Mouse (Mus musculus): ENCODE results near the gene Gpx3.
"Not testable (repeated sequence)": the region's sequence is repeated elsewhere in the genome, so short reads cannot be mapped to it uniquely, and the experiment has no call there.

The Gpx3 gene

DNA sequence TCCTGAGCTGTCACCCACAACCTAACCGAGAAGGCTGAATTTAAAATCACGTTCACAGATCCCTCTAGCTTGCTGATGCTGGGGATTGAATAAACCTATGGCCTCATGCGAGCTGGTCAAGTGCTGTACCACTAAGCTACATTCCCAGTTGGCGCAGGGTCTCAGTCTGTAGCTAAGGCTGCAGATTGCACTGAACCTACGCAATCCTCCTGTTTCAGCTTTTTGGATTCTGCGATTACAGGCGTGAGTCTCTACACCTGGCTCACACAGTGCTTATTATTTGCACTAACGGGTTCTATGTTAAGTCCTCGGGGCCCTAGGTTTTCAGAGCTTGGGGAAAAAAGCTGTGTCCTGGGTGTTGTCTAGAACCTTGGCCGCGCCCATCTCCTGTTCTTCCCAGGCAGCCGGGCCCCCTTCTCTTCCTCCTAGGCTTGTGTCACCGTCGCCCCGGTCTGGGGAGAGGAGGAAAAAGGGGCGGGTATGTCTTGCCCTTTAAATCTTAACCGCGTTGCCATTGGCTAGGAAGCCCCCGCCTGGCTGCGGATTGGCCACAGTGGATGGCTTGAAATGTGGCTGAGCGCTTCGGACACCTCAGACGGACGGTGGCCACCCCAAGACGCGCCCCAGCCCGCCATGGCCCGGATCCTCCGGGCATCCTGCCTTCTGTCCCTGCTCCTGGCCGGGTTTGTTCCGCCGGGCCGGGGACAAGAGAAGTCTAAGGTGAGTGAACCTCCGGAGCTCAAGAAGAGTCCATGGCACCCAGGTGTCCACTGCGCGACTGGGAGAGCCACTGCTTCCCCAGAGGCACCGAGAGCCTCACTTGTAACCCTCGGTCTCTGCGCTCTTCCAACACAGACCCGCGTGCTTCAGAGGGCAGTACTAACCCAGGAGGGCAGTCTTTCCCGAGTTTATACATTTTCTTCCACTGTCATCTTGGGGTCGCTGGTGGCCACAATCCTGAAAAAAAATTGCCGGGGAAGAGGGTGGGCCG lies at the start of gene Gpx3:
Gpx3 (plus strand) TSS at position 121 of the 991 bp plus-strand sequence.
- no peak for DNase-seq (ENCODE audit: low spot score in 2 of 2)

DNA sequence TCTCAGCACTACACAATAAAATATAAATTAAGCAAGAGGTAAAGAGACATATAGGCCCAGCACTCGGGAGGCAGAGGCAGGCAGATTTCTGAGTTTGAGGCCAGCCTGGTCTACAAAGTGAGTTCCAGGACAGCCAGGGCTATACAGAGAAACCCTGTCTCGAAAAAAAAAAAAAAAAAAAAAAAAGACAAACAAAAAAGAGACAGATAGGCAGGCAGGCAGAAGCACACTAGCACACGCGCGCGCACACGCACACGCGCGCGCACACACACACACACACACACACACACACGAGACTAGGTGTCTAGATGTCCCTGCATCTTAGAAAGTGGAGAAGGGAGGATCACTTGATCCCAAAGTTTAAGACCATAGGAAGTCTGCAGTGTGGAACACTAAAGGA lies 43.4 kb upstream of the Gpx3 start:
- DNase-seq (ENCODE audit: low spot score in 2 of 2): not testable (repeated sequence)

DNA sequence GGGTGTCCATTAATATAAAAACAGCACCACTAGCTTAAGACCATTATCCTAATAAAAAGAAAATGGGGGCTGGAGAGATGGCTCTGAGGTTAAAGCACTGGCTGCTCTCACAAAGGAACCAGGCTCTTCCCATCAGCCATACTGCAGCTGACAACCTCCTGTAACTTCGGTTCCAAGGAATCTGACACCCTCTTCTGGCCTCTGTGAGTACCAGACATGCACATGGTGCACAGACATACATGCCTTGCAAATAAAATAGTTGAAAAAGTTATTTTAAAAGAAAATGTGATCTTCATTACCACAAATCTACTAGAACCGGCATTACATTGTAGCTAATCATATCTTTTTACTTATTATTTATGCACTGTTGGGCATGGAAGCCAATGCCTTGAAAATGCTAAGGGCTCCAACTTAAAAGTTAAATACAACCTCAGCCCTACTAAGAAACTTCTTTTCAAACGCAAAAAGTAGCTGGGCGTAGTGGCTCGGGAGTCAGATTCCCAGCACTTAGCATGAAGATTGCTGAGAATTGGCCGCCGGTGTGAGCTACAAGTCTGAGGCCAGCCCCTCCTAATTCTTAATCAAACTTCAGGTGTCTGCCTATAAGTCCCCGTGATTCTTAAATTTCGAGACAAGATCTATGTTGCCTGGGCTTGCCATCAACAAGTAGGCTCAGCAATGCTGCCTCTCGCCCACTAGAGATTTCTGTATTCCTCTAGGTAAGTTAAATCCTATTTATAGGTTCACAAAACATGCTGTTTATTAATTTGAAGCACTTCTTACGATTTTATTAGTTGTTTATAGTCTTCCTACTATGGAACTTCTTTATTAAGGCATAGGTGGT lies 42.7 kb upstream of the Gpx3 start:
- peak in 1 of 2 experiments; percentile 13 for DNase-seq (ENCODE audit: low spot score in 2 of 2)

DNA sequence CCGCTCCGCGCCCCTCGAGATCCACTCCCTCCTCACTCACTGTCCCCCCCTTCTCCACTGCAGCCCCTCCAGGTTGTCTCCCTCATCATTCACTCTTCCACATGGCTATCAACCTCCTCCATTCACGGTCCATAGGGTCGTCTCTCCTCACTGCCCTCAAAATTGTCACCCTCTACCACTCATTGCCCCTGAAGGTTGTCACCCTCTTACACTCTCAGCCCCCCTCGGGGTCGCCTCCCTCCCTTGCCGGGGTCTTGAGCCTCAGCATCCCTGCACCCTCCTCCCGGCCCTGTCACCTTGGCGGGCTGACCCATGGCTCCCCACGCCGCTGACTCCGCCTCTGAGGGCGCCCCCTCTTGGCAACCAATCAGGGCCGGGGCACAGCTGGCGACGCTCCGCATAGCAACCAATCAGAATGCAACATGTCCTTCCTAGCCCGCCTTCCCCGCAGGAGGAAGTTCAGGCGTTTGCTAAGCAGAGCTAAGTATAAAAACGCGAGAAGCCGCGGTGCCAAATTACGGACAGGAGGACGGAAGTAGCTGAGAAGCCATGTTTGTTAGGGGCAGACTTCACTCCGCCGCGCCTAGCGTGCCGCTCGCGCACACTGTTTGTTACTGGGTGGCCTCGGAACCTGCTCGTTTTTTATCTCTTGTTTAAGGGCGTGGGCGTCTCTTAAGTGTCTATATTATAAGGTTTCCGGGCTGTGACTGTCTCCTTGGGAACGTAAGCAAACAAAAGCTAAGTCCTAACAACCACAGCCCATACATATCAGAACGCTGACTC lies 41.8 kb upstream of the Gpx3 start, which contains the start of gene Lyrm7:
Lyrm7 (minus strand) TSS at position 661 of the 783 bp plus-strand sequence.
- DNase-seq (ENCODE audit: low spot score in 2 of 2): peak; percentile 96 to 97

DNA sequence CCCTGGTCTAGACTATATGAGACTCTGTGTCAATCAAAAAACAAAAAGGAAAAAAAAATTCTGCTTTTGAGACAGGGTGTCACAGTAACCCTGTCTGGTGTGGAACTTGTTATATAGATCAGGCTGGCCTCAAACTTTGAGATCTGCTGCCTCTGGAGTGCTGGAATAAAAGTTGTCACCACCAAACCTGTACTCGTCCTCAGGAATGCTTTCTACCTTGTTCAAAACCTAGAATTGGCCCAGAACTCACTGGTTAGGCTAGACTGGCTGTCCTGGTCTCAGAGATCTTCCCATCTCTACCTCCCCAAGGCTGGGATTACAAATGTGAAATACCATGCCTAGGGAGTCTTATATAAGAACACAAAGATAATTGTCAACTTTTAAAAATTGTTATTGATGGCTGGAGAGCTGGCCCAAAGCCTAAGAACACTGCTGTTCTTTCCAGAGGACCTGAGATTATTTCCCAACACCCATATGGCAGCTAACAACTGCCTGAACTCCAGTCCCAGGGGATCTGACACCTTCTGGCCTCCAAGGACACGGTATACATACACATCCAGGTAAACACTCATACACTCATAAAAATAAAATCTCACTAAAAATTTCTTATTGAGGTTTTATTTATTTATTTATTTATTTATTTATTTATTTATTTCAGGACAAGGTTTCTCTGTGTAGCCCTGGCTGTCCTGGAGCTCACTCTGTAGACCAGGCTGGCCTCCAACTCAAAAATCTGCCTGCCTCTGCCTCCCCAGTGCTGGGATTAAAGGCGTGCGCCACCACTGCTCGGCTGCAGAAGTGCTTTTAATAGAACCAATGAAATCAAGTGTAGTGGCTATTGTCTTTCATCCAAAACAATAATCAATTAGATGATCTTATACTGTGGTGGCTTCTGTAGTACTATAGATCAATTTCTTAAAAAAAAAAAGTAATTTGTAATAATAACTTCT lies 40.5 kb upstream of the Gpx3 start:
- DNase-seq (ENCODE audit: low spot score in 2 of 2): no peak

DNA sequence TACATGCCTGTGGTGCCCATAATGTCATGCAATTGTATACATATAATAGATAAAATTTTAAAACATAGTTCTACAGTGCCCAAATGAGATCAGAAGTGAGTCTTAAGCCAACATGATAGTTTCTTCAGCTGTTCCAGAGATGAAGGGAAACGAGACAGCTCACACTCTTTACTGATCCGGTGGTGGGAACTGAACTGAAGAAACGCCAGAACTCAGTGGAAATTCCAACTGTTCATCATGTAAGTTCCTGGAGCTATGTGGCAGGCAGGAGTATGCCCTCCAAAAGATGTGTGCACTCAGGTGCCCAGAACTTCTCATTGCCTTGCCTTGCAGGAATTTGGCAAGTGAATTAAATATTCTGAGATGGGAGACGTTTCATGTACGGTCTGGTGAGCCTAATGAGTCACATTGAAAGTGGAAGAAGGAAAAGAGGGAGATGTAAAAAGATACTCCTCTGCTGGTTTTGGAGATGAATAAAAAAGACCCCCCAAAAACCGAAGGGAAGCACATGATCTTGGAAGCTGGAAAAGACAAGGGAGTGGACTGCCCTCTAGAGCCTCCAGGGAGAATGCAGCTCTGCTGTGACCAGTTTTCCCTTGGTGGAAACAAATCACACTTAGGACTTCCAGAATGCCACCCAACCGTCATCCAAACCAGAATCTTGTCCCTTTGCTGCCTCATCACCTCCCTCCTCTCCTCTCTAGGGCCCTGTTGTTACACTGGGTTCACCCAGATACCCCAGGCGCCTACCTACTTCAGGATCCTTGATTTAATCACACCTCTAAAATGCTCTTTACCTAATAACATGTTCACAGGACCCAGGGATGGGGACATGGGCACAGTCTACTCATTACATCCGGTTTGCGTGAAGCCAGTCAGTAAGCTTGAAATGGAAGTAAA lies 39.4 kb upstream of the Gpx3 start:
- peak in 1 of 2 experiments; percentile 35 for DNase-seq (ENCODE audit: low spot score in 2 of 2)

DNA sequence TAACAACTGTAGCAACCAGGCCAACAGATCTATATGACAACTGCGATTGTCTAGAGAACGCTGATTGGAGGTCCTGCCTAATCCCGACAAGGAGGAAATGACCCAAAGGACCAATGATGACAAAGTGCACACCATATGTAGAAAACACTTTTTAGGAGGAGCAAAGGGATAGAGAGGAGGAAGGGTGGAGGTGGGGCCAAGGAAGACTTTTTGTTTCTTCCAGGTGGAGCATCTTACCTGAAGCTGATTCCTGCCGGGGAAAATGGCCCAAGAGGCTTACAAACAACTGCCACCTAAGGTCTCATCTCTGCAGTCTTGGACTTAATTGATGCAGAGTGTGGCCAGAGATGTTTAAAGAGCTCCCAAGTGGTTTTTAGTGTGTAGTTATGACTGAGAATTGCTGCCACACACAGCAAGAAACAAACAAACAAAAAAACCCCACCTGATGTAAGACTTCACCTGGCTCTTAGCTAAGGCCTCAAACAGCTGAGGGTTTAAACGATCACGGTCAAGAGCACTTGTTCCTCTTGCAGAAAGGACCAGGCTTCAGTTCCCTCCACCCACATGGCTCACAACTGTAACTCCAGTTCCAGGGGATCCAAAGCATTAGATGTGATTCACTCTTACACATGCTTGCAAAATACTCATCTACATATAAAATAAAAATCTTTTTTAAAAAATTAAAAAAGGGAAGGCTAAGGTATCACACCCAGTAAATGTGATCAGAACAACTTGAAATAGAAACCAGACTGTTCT lies 36.7 kb upstream of the Gpx3 start:
- no peak for DNase-seq (ENCODE audit: low spot score in 2 of 2)

DNA sequence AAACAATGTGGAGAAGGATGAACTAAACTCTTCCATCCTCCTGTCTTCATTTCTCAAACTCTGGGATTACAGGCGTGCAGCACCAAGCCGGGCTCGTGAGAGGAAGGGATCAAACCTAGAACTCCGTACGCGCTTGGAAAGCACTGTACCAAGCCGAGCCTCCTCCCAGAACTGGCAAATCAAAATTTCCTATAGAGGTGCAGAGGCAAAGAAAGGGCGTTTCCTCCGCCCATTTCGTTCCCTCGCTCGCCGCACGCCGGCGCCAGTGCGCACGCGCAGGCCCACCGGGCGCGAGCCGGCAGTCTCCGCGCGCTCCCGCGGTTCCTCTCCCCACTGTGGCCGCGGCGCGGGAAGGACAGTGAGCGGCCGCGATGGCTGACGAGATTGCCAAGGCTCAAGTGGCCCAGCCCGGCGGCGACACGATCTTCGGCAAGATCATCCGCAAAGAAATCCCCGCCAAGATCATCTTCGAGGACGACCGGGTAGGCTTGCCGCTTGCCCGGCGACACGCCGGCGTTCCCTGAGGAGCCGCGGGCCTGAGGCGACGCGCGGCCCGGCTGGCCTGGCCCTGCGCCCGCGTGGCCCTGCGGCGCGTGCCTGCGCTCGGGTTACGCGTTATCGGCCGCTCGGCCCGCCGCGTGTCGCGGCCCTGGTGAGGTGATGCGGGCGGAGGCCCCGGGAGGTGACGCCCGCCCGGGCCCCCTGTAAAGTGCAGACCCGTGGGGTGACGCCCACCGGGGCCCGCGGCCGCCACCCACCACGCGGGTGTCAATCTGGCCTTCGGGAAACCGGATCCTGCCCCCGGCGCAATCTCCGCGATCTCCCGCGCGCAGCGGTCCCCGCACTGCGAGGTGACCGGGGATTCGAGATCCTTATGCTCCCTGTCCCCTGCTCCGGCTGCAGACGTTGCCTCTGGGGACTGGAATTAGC lies 35.9 kb upstream of the Gpx3 start, which contains the start of gene Hint1:
Hint1 (plus strand) TSS at position 265 of the 930 bp plus-strand sequence.
- DNase-seq (ENCODE audit: low spot score in 2 of 2): peak; percentile 85 to 88

DNA sequence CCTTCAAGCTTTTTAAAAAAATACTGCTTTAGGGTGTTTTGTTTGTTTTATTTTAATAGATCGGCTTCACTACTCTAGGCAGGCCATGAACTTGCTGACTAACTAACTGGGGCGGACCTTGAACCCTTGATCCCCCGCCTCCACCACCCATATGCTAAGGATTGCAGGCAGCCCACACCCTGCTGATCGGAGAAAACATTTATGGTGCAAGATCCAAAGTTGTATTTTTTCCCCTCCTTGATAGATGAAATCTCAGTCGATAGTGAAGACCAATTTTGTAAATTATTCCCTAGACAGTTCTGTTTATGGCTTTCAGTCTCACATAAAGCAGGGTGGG lies 35.2 kb upstream of the Gpx3 start:
- DNase-seq (ENCODE audit: low spot score in 2 of 2): no peak

DNA sequence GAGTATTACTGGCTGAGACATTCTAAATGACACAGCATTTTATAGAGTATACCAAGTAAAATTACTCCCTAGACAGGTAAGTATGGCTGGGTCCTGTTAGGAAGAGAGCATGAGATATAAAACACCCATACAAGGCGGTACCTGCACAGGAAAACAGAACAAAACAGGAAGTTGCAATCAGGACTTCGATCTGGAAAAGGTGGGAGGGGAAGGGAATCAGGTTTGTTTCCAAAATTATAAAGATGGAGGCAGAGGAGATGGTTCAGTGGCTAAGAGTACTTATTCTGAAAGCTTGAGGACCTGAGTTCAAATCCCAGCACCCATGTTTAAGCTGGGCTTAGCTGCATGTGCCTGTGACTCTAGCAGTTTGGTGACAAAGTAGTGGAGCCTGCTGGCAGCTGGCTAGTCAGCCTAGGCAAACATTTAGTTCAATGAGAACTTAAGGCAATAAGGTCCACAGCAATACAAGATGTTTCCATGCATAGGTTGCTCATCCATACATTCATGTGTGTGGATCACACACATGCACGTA lies 34.3 kb upstream of the Gpx3 start:
- no peak for DNase-seq (ENCODE audit: low spot score in 2 of 2)

DNA sequence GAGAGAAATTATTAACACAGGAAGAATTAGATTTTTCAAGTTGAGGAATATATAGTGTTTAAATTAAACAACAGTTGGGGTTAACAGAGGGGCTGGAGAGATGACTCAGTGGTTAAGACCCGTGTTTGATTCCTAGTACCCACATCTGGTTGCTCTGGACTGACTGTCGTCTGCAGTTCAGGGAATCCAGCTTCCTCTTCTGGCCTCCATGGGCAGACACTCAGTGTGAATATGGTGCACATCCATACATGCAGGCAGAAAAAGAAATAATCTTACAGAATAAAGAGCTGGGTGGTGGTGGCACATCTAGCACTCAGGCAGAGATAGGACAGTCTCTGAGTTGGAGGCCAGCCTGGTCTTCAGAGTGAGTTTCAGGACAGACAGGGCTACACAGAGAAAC lies 33.8 kb upstream of the Gpx3 start:
- DNase-seq (ENCODE audit: low spot score in 2 of 2): no peak

DNA sequence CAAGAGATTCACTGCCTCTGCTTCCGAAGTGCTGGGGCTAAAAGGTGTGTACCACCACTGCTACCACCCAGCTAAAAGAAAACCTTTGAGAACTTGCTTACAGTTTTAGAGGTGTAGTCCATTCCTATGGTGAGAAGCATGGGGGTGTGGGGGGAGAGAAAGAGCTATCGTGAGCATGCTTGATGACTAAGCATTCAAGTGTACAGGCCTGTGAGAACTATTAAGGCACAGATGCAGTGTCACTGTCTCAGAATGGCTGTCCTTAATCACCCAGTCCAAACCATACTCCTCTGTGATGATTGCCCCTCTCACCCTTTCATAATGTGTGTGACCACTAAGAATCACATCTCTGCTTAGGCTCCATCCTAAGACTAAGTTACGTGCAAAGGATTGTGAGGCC lies 32.9 kb upstream of the Gpx3 start:
- no peak for DNase-seq (ENCODE audit: low spot score in 2 of 2)

DNA sequence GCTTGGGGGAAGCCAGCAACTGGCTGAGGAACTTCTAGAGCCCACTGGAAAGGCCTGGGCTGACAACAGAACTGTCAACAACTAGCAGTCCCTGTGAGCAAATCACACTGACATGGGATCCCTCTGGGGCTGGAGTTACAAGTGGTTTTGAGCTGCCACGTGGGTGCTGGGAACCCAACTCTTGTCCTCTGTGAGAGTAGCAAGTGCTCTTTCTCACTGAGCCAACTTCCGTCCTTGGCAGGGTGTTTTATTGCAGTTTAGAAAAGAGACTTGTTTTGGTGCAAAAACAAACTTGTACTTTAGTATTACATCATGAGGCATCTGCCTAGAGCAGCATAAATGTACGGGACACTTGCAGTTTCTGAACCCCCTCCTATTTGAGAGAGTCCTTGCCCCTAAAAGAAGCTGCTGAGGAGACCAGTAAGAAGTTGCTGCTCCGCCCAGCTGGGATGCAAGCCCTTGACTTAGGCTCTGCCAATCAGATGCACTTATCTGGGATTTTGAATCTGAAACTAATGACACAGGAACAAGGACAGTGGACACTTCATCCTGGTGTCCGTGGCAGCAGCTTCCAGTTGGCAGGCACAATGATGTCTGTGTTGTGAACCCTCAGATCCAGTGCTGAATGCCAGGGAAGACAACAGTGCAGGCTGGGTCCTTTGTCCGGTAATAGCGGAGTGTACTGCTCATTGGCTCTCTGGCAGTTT lies 30.3 kb upstream of the Gpx3 start:
- DNase-seq (ENCODE audit: low spot score in 2 of 2): no peak

DNA sequence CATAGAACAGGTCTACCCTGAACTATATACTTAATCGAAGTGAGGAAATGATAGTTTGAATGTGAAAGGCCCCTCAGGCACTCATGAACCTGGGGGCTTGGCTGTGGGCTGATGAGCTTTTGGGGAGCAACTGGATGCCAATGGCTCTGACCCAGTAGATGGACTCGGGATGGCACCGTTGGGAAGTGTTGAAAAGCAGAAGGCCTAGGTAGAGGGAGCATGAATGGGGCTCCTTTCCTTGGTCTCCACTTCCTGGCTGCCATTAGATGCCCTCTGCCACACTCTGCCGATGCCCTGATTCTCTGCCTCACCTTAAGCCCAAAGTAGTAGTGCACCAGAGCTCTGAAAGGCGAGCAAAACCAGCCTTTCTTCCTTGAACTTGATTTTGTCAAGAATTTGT lies 26.2 kb upstream of the Gpx3 start:
- DNase-seq (ENCODE audit: low spot score in 2 of 2): no peak

DNA sequence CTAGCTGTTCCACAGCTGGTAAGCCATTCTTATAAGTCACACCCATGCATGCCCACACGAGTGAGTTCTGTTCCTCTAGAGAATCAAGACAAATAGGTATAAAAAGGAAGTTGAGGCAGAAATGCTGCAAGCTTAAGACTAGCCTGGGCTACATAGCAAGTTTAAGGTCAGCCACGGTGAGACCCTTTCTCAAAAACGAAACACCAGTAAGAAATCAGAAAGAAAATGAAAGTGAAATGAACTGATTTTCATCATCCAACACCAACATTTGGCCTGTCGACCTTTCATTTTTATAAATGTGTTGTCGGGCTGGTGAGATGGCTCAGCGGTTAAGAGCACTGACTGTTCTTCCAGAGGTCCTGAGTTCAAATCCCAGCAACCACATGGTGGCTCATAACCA lies 23.4 kb upstream of the Gpx3 start:
- DNase-seq (ENCODE audit: low spot score in 2 of 2): no peak

DNA sequence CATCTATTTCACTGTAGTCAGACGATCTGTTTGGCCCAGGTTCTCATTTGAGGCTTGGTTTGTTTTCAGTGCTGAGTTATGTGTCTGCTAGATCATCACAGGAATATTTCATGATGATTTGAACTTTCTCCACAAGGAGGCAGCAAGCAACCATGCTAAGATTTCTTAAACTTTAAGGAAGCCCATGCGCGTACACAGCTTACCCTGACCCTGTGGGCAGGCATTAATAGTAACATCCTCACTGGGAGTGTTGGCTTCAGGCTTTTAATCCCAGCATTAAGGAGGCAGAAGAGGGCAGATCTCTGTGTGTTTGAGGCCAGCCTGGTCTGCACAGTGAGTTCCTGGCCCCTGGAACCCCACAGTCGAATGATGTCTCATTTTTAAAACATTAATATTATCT lies 22.8 kb upstream of the Gpx3 start:
- peak; percentile 24 to 42 for DNase-seq (ENCODE audit: low spot score in 2 of 2)

DNA sequence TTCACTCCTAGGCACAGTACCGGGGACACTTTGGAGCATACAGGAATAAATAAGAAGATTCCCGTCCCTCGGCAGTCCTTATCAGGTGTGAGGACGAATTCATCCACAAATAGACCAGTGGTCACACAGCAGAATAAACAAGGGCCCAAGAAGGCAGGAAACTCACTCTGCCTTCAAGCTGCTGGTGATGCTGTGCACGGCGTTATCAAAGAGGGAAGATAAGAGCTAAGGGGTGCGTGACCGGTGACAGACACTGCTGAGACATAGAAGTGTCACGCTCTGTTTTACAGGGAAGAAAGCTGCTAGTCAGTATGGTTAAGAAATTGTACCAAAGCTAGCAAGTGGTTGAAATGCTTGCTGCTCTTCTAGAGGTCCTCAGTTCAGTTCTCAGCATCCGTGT lies 22.3 kb upstream of the Gpx3 start:
- DNase-seq (ENCODE audit: low spot score in 2 of 2): no peak

Measured in natural killer cell, adult 2 months (primary cell).